ENCODE assay signal across 17 mouse cellular contexts in the genomic region with DNA sequence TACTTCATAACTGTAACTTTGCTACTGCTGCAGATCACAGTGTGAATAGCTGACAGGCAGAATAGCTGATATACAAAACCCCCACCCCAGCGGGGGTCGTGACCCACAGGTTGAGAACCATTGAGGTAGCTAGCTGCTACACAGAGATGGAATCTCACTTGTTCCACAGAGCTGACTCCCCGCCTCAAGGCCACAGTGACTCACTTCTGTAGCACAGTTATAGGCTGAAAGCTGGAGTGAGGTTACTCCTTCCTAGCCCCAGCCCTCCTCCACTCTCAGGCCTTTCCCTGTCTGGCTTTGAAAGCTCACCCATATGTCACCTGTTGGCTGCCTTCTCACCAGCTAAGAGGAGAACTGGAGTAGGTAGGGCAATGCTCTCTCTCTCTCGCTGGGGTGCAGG. TPM values are rescaled to one million over a fixed set of nuclear protein-coding genes. Genes with fewer than 3 reads are reported as not detected.
A peak's percentile ranks its signal among the peaks of the same experiment; 100 is the strongest.
DNase-seq lines count a peak whose midpoint lies in the region; ATAC-seq and TF ChIP-seq lines count a peak whose summit lies in the region.
"Had no signal": no experiment of that assay in that cellular context is flagged by ENCODE, and none has a peak within 500 bp of the region (broad histone marks: within the 10 kb centered on the region; RNA-seq: fewer than 3 reads in every experiment).

No protein-coding gene starts in this region.

- peak overlapping the region; percentile 30; the same call in 1 of the 2 replicates for H3K4me3 ChIP-seq in hindbrain, embryonic 10.5 days
- H3K4me3 ChIP-seq in hindbrain, postnatal 0 days (ENCODE audit: low read length): no peak overlapping the region
- no peak overlapping the region for H3K4me3 ChIP-seq in ES-E14 (ENCODE audit: insufficient read depth in 1 of 2, low read depth in 1 of 2, low read length in 2 of 2, poor library complexity in 1 of 2, severe bottlenecking in 1 of 2)
- no peak overlapping the region for H3K4me3 ChIP-seq in limb, embryonic 13.5 days
- H3K4me3 ChIP-seq: hindbrain, embryonic 13.5 days; intestine, embryonic 15.5 days; liver, embryonic 15.5 days had no signal

- in situ Hi-C loops in ES-E14 (cut with MboI; ENCODE audit: low sequenced_read_pairs in 2 of 2, unreplicated experiment in 2 of 2): no loop called here

- peak overlapping the region; percentile 88 for H3K27ac ChIP-seq in hindbrain, embryonic 10.5 days
- no peak overlapping the region for H3K27ac ChIP-seq in hindbrain, postnatal 0 days
- H3K27ac ChIP-seq in ES-E14 (ENCODE audit: insufficient read depth, low read depth, low read length, poor library complexity, severe bottlenecking): no peak overlapping the region
- H3K27ac ChIP-seq in limb, embryonic 13.5 days: peak overlapping the region; percentile 63; the same call in 1 of the 2 replicates
- H3K27ac ChIP-seq: hindbrain, embryonic 13.5 days; intestine, embryonic 15.5 days; liver, embryonic 15.5 days had no signal

- no peak for TF ChIP-seq CTCF in hindbrain, postnatal 0 days (IDR thresholded peaks at IDR 0.05; ENCODE audit: low read depth)

- 52% methylated on average over 4 of the region's 4 CpGs for WGBS in hindbrain, embryonic 10.5 days
- 61% methylated on average over 4 of the region's 4 CpGs for WGBS in hindbrain, postnatal 0 days
- 72% methylated on average over 4 of the region's 4 CpGs for WGBS in limb, embryonic 13.5 days

- H3K4me1 ChIP-seq in hindbrain, embryonic 10.5 days (replicated peaks): peaks cover 47% of the 10 kb centered on the region
- no peaks in the 10 kb centered on the region for H3K4me1 ChIP-seq in hindbrain, postnatal 0 days (ENCODE audit: insufficient read depth, low read length)
- peaks cover 0 to 25% of the 10 kb centered on the region in 2 experiments; a peak in 2 of 4 replicates for H3K4me1 ChIP-seq in ES-E14 (ENCODE audit: control insufficient read depth in 2 of 2, insufficient read depth in 2 of 2, low read length in 2 of 2, poor library complexity in 1 of 2)
- peaks cover 32% of the 10 kb centered on the region for H3K4me1 ChIP-seq in limb, embryonic 13.5 days
- H3K4me1 ChIP-seq: liver, embryonic 15.5 days had no signal

- no peak overlapping the region for H3K9ac ChIP-seq in hindbrain, postnatal 0 days (replicated peaks; ENCODE audit: low read length)
- no peak overlapping the region for H3K9ac ChIP-seq in ES-E14 (ENCODE audit: insufficient read depth, low read depth, low read length, poor library complexity, severe bottlenecking)
- no peak overlapping the region for H3K9ac ChIP-seq in limb, embryonic 13.5 days
- H3K9ac ChIP-seq: hindbrain, embryonic 13.5 days; intestine, embryonic 15.5 days; liver, embryonic 15.5 days had no signal

- no peak overlapping the region for H3K4me2 ChIP-seq in hindbrain, postnatal 0 days (ENCODE audit: low read depth, low read length)
- 0 out of 2 replicates have a peak overlapping the region, but pooled peaks have one; percentile 11 for H3K4me2 ChIP-seq in limb, embryonic 13.5 days (replicated peaks)
- H3K4me2 ChIP-seq: hindbrain, embryonic 13.5 days; intestine, embryonic 15.5 days; liver, embryonic 15.5 days had no signal

- no peaks in the 10 kb centered on the region for H3K9me3 ChIP-seq in hindbrain, embryonic 10.5 days
- H3K9me3 ChIP-seq in hindbrain, postnatal 0 days (ENCODE audit: low read length): no peaks in the 10 kb centered on the region
- H3K9me3 ChIP-seq in ES-E14 (ENCODE audit: control insufficient read depth, insufficient read depth, low read depth, low read length): no peaks in the 10 kb centered on the region
- no peaks in the 10 kb centered on the region for H3K9me3 ChIP-seq in limb, embryonic 13.5 days
- H3K9me3 ChIP-seq: hindbrain, embryonic 13.5 days; intestine, embryonic 15.5 days; liver, embryonic 15.5 days had no signal

- H3K36me3 ChIP-seq in hindbrain, embryonic 10.5 days: peaks cover 9% of the 10 kb centered on the region; the same call in 1 of the 2 replicates
- H3K36me3 ChIP-seq in hindbrain, postnatal 0 days (ENCODE audit: insufficient read depth, low read length): no peaks in the 10 kb centered on the region
- H3K36me3 ChIP-seq in ES-E14 (ENCODE audit: control insufficient read depth, insufficient read depth, low read length, poor library complexity, severe bottlenecking): no peaks in the 10 kb centered on the region
- H3K36me3 ChIP-seq in limb, embryonic 13.5 days: no peaks in the 10 kb centered on the region
- H3K36me3 ChIP-seq: hindbrain, embryonic 13.5 days; intestine, embryonic 15.5 days; liver, embryonic 15.5 days had no signal

- DNase-seq in hindbrain, embryonic 10.5 days (ENCODE audit: low spot score): no peak
- no peak for DNase-seq in hindbrain, postnatal 0 days (ENCODE audit: low spot score)
- DNase-seq in ES-E14 (ENCODE audit: low read depth, low spot score): no peak
- DNase-seq in adrenal gland, postnatal 36 days: peak; percentile 76
- DNase-seq in frontal cortex, adult 2 months (ENCODE audit: extremely low spot score in 1 of 2, low spot score in 1 of 2): no peak
- DNase-seq in cerebellum, adult 18-20 months: no peak
- DNase-seq: cerebellum, postnatal 14 days; gastrocnemius, postnatal 10 days; lung, postnatal 14 days; right cerebral cortex, adult 18-20 months; spleen, adult 18-20 months; thymus, postnatal 36 days had no signal

- H3K27me3 ChIP-seq in hindbrain, embryonic 10.5 days (ENCODE audit: insufficient read depth, poor library complexity, severe bottlenecking): no peaks in the 10 kb centered on the region; the same call in 1 of the 2 replicates
- no peaks in the 10 kb centered on the region for H3K27me3 ChIP-seq in hindbrain, postnatal 0 days (ENCODE audit: insufficient read depth, low read length)
- H3K27me3 ChIP-seq in limb, embryonic 13.5 days: no peaks in the 10 kb centered on the region
- H3K27me3 ChIP-seq: intestine, embryonic 15.5 days; liver, embryonic 15.5 days had no signal

- ATAC-seq in hindbrain, postnatal 0 days: no peak
- 0 out of 2 replicates have a peak, but pooled peaks have one; percentile 8 for ATAC-seq in limb, embryonic 13.5 days (ENCODE audit: low FRiP score, low read depth)
- ATAC-seq in erythroblast, adult 5-6 weeks (replicated peaks; ENCODE audit: low FRiP score, poor library complexity, severe bottlenecking): no peak

TF ChIP-seq in ES-E14, 5 proteins besides CTCF, POLR2A, EP300 and RAD21:
- TF ChIP-seq MAFK (IDR thresholded peaks at IDR 0.05; ENCODE audit: insufficient read depth, low read depth, low read length): no peak
- peak; percentile 66; the same call in 1 of the 2 replicates for TF ChIP-seq CHD2 (IDR thresholded peaks at IDR 0.05; ENCODE audit: low read depth, low read length)
- TF ChIP-seq HCFC1 (IDR thresholded peaks at IDR 0.05; ENCODE audit: borderline replicate concordance, insufficient read depth, low read length): no peak
- TF ChIP-seq ZC3H11A (IDR thresholded peaks at IDR 0.05; ENCODE audit: borderline replicate concordance, low read depth, low read length): no peak
- no peak for TF ChIP-seq ZNF384 (IDR thresholded peaks at IDR 0.05; ENCODE audit: low read depth, low read length)

RNA-seq across cellular contexts. Expression of a gene that starts 19.7 kb away (rescaled TPM):
- polyA plus RNA-seq in hindbrain, embryonic 10.5 days (2016; fragmentation: Nextera tagmentation; extraction: Ambion mirVana): 16.0 and 22.3 TPM in 2 replicates
- total RNA-seq in hindbrain, postnatal 0 days (2014; rRNA removed): 22.1 TPM in 2 replicates
- 2.7 and 3.6 TPM in 2 replicates for polyA plus RNA-seq in hindbrain, postnatal 0 days (2015; fragmentation: Nextera tagmentation; extraction: Ambion mirVana)
- 30.6 and 35.7 TPM in 2 replicates for total RNA-seq in ES-E14 (2012; rRNA removed)
- total RNA-seq in adrenal gland, postnatal 36 days (2021): under 1 TPM; 0.86 to 0.92 TPM
- polyA plus RNA-seq in limb, embryonic 13.5 days (2015; fragmentation: Nextera tagmentation; extraction: Ambion mirVana): 5.6 and 7.1 TPM in 2 replicates
- not detected in 2 replicates for total RNA-seq in erythroblast, adult 5-6 weeks (2015; ENCODE audit: low replicate concordance)
- total RNA-seq in erythroblast, adult 5-6 weeks (2017; ENCODE audit: low replicate concordance): not detected in 2 replicates
- polyA plus RNA-seq in frontal cortex, adult 2 months (2012; rRNA removed): 1.3 and 1.8 TPM in 2 replicates
- polyA plus RNA-seq: liver, embryonic 15.5 days had no signal

Comparison
In these comparisons a context has a peak if more than half of its experiments do, and no peak if none do; other contexts are left out.
1. H3K27ac ChIP-seq: peak in hindbrain, embryonic 10.5 days (single experiment) and limb, embryonic 13.5 days (single experiment); none in hindbrain, postnatal 0 days (single experiment) and ES-E14 (single experiment).
2. DNase-seq: peak in adrenal gland, postnatal 36 days (2 of 2); none in hindbrain, embryonic 10.5 days (single experiment), hindbrain, postnatal 0 days (single experiment), ES-E14 (single experiment), frontal cortex, adult 2 months (0 of 2) and cerebellum, adult 18-20 months (0 of 2).
3. RNA of a gene that starts 19.7 kb away (total RNA-seq): 30.6 to 35.7 TPM in ES-E14 and 22.1 TPM in hindbrain, postnatal 0 days; 0.86 to 0.92 TPM in adrenal gland, postnatal 36 days and not detected in erythroblast, adult 5-6 weeks; every median in the first group is over 10 times any median in the second.